Mouse (Mus musculus): ENCODE results near the gene Ggta1.

GRCm38 (mm10) chr2:35463372-35464088, 499 bp upstream of the Ggta1 start:
- no peak for TF ChIP-seq GATA1 (IDR thresholded peaks at IDR 0.05; ENCODE audit: borderline replicate concordance, low read length)
- TF ChIP-seq FLI1 (IDR thresholded peaks at IDR 0.05; ENCODE audit: low read length): no peak

Data from megakaryocyte, embryonic 14.5 days (primary cell).